Comparison of ENCODE assay signal across 10 mouse cellular contexts in genomic region chr6:52197271-52197670, GRCm38 (mm10). TPM values are rescaled to one million over a fixed set of nuclear protein-coding genes. Genes with fewer than 3 reads are reported as not detected.
DNase-seq lines count a peak whose midpoint lies in the region; ATAC-seq and TF ChIP-seq lines count a peak whose summit lies in the region.
"Had no signal": no experiment of that assay in that cellular context is flagged by ENCODE, and none has a peak within 500 bp of the region (broad histone marks: within the 10 kb centered on the region; RNA-seq: fewer than 3 reads in every experiment).

No protein-coding gene starts in this region.

- H3K27me3 ChIP-seq in hindbrain, embryonic 16.5 days (replicated peaks; ENCODE audit: control insufficient read depth, insufficient read depth, low read length) = peaks cover 57% of the 10 kb centered on the region

- H3K9me3 ChIP-seq in hindbrain, embryonic 16.5 days (ENCODE audit: control insufficient read depth, low read length) = no peaks in the 10 kb centered on the region
- H3K9me3 ChIP-seq: limb, embryonic 15.5 days had no signal

- no peak overlapping the region for H3K9ac ChIP-seq in hindbrain, embryonic 16.5 days (ENCODE audit: low read depth, low read length)
- H3K9ac ChIP-seq: limb, embryonic 15.5 days had no signal

- peak; percentile 65 for TF ChIP-seq CTCF in lung, adult 2 months (IDR thresholded peaks at IDR 0.05; ENCODE audit: insufficient read depth, low read length)

- H3K27ac ChIP-seq in hindbrain, embryonic 16.5 days (ENCODE audit: low read depth, low read length) = peak overlapping the region; percentile 70
- H3K27ac ChIP-seq: limb, embryonic 15.5 days had no signal

- H3K4me2 ChIP-seq in hindbrain, embryonic 16.5 days (ENCODE audit: low read length) = peak overlapping the region; percentile 35
- H3K4me2 ChIP-seq: limb, embryonic 15.5 days had no signal

- DNase-seq in adrenal gland, adult (ENCODE audit: inconsistent age in 2 of 2, low spot score in 1 of 2) = peak; percentile 73 to 88
- DNase-seq in adrenal gland, adult 8-10 months = no peak
- DNase-seq in adipocyte (ENCODE audit: low spot score) = peak; percentile 82
- DNase-seq in lung, adult 2 months = no peak
- no peak for DNase-seq in right cerebral cortex, postnatal 14 days
- no peak for DNase-seq in gastrocnemius, postnatal 10 days

- TF ChIP-seq POLR2A in lung, adult 2 months (IDR thresholded peaks at IDR 0.05; ENCODE audit: borderline replicate concordance, extremely low read depth, low read depth, low read length) = no peak

- H3K4me1 ChIP-seq in hindbrain, embryonic 16.5 days (ENCODE audit: control insufficient read depth, insufficient read depth, low read depth, low read length) = no peaks in the 10 kb centered on the region; the same call in 1 of the 2 replicates
- H3K4me1 ChIP-seq in lung, adult 2 months (ENCODE audit: control insufficient read depth, insufficient read depth, low read length) = peaks cover 6% of the 10 kb centered on the region; the same call in 1 of the 2 replicates

- H3K36me3 ChIP-seq in hindbrain, embryonic 16.5 days (ENCODE audit: control insufficient read depth, insufficient read depth, low read length) = no peaks in the 10 kb centered on the region

- H3K4me3 ChIP-seq in hindbrain, embryonic 16.5 days (ENCODE audit: low read length) = no peak overlapping the region
- H3K4me3 ChIP-seq in lung, adult 2 months (replicated peaks; ENCODE audit: extremely low read depth, low read depth, low read length) = no peak overlapping the region
- H3K4me3 ChIP-seq: limb, embryonic 15.5 days had no signal

- no peak for ATAC-seq in hindbrain, embryonic 16.5 days
- no peak for ATAC-seq in cerebellum, adult (ENCODE audit: insufficient number of reproducible peaks, low FRiP score, low TSS enrichment)

- WGBS in hindbrain, embryonic 16.5 days = 2% methylated on average over 10 of the region's 10 CpGs
- 22% methylated on average over 10 of the region's 10 CpGs for WGBS in lung, adult 2 months

RNA-seq across cellular contexts. Expression of gene Hoxa4, which starts 5.7 kb away (rescaled TPM):
- 1 to 10 TPM; 1.9 to 3.3 (median 2.7) TPM for total RNA-seq in adrenal gland, adult 8-10 months (2022)
- 5.6 and 8.8 TPM in 2 replicates for polyA plus RNA-seq in hindbrain, embryonic 16.5 days (2015; fragmentation: Nextera tagmentation; extraction: Ambion mirVana)
- 5.7 and 8.4 TPM in 2 replicates for polyA plus RNA-seq in lung, adult 2 months (2012; rRNA removed)
- 1 to 10 TPM; 7.5 to 8.5 TPM for total RNA-seq in gastrocnemius, postnatal 10 days (2021)

RNA-seq across cellular contexts. Expression of gene Hoxa5, which starts 7.1 kb away (rescaled TPM):
- total RNA-seq in adrenal gland, adult 8-10 months (2022) = 10 to 100 TPM; 10.8 to 15.6 (median 13.3) TPM
- 85.9 and 106 TPM in 2 replicates for polyA plus RNA-seq in hindbrain, embryonic 16.5 days (2015; fragmentation: Nextera tagmentation; extraction: Ambion mirVana)
- 29.1 and 46.9 TPM in 2 replicates for polyA plus RNA-seq in lung, adult 2 months (2012; rRNA removed)
- total RNA-seq in gastrocnemius, postnatal 10 days (2021) = 1 to 10 TPM; 2.6 to 3.7 TPM

RNA-seq across cellular contexts. Expression of gene Hoxa6, which starts 11.3 kb away (rescaled TPM):
- total RNA-seq in adrenal gland, adult 8-10 months (2022) = 1 to 10 TPM; 3.6 to 9.5 (median 5.2) TPM
- 9.4 and 9.9 TPM in 2 replicates for polyA plus RNA-seq in hindbrain, embryonic 16.5 days (2015; fragmentation: Nextera tagmentation; extraction: Ambion mirVana)
- 1.7 and 2.3 TPM in 2 replicates for polyA plus RNA-seq in lung, adult 2 months (2012; rRNA removed)
- total RNA-seq in gastrocnemius, postnatal 10 days (2021) = 1 to 10 TPM; 1.6 to 2.2 TPM
- total RNA-seq: common myeloid progenitor, adult 5-6 weeks had no signal

RNA-seq across cellular contexts. Expression of gene Hoxa3, which starts 15.9 kb away (rescaled TPM):
- total RNA-seq in adrenal gland, adult 8-10 months (2022) = 1 to 10 TPM; 2.9 to 9.8 (median 6.8) TPM
- 12.9 and 13.9 TPM in 2 replicates for polyA plus RNA-seq in hindbrain, embryonic 16.5 days (2015; fragmentation: Nextera tagmentation; extraction: Ambion mirVana)
- polyA plus RNA-seq in lung, adult 2 months (2012; rRNA removed) = 12.8 and 13.4 TPM in 2 replicates
- total RNA-seq in gastrocnemius, postnatal 10 days (2021) = 1 to 10 TPM; 2.0 to 5.0 TPM

RNA-seq across cellular contexts. Expression of gene Gm28308, which starts 15.9 kb away (rescaled TPM):
- total RNA-seq in adrenal gland, adult 8-10 months (2022) = 1 to 10 TPM in 2 of 4 experiments, under 1 TPM in 2; 0.49 to 2.8 (median 1.4) TPM
- not detected in 2 replicates for polyA plus RNA-seq in hindbrain, embryonic 16.5 days (2015; fragmentation: Nextera tagmentation; extraction: Ambion mirVana)
- polyA plus RNA-seq in lung, adult 2 months (2012; rRNA removed) = 0.37 and 0.39 TPM in 2 replicates
- not detected for total RNA-seq in gastrocnemius, postnatal 10 days (2021)
- total RNA-seq: common myeloid progenitor, adult 5-6 weeks had no signal

Comparison
In these comparisons a context has a peak if more than half of its experiments do, and no peak if none do; other contexts are left out.
1. DNase-seq: peak in adrenal gland, adult (2 of 2) and adipocyte (single experiment); none in adrenal gland, adult 8-10 months (single experiment), lung, adult 2 months (single experiment), right cerebral cortex, postnatal 14 days (single experiment) and gastrocnemius, postnatal 10 days (single experiment).